Mouse (Mus musculus) cerebellum, postnatal 25 days (tissue): ENCODE results near the gene Otud7b.
"Not testable (repeated sequence)": the region's sequence is repeated elsewhere in the genome, so short reads cannot be mapped to it uniquely, and the experiment has no call there.

Source experiments
- DNase-seq, 2 experiments: peaks; one replicate each; pipeline ENCODE4 v3.0.0; 2021; ENCODE audit warnings: mixed read lengths in 2 of 2

Gene Otud7b

GRCm38 (mm10) chr3:96151836-96152235 is 47.5 kb downstream of the Otud7b start:
- no peak for DNase-seq

GRCm38 (mm10) chr3:96152611-96153010 is 48.3 kb downstream of the Otud7b start:
- DNase-seq, result no peak

DNA sequence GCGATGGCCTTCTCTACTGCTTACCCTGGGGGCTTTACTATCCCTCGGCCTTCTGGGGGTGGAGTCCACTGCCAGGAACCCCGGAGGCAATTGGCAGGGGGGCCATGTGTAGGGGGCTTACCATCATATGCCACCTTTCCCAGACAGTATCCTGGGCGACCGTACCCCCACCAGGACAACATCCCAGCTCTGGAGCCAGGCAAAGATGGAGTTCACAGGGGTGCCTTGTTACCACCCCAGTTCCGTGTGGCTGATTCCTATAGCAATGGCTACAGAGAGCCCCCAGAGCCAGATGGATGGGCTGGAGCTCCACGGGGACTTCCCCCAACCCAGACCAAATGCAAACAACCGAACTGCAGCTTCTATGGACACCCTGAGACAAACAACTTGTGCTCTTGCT is 51.2 kb downstream of the Otud7b start:
- DNase-seq, result no peak

DNA sequence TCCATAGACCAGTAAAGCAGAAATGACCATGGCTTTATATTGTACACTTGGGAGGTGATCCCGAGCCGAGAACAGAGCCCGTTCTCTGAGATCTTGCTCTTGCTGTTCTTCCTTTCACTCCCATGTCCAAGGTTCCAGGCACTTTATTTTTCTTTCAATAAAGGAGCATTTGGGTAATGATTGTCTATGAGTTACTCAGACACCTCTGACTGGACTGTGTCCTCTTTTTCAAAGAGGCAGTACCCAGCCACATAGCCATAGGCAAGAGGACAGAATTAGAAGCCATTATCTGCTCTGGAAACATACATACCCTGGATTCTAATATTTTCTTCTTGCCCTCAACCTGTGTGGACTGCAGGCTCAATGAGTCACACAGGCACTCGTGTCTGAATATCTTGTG is 55.5 kb downstream of the Otud7b start:
- no peak for DNase-seq

DNA sequence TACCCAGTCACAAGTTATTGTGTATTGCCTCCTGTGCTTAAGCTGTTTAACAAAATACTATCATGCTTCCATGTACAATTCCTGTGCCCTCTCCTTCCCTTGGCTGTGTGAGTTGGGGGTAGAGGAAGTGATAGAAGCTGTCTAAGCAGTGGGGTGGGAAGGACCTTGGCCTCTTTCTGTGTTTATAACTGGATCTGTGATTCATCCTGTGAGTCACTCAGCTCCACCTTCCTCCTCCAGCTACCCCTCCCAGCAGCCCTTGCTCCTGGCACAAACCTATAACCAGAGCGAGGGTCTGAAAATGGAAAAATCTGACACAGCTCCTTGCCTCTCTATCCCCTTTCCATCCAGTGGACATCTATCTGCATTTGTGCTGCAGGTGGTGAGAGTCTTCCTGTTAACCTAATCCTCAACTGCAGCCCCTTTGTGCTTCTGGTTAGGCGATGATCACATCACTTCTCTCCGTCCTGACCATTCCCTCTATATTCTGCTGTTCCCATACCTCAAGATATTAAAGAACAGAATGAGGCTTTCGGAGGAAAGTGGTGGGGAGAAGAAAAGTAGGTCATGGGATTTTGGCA is 56.0 kb downstream of the Otud7b start:
- DNase-seq, result peak; percentile 67 to 76

DNA sequence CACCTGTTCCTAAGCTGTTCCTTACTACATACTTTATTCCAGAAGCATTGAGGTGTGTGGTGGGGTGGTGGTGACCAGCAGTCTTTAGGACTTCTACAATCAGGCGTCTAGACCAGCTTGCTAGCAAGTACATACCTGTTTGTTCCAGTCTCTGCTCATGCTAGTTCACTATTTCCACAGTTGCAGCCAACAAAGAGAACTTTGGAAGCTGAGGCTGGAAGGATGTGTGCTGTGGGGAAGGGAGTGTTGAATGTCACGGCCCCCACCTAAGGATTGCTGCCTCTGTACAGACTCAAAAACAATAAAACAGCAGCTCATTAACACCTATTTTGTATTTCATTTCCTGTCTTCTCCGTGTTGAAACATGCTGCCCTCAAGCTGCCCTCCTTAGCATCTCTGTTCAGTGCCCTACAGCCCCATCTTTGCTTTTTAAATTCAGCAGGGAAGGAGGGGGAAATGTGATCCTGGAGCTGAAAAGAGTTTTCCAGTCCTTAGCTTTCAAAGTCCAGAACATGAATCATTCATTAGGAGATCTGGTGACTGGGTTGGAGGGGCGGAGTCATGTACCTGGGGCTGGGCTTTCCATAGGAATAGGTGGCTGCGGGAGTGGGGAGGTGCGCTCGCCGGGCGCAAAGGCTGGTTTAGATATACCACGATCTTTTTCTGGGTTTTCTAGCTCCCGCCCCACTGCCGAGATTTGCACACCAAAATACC is 56.6 kb downstream of the Otud7b start:
- peak; percentile 76 to 85 for DNase-seq

DNA sequence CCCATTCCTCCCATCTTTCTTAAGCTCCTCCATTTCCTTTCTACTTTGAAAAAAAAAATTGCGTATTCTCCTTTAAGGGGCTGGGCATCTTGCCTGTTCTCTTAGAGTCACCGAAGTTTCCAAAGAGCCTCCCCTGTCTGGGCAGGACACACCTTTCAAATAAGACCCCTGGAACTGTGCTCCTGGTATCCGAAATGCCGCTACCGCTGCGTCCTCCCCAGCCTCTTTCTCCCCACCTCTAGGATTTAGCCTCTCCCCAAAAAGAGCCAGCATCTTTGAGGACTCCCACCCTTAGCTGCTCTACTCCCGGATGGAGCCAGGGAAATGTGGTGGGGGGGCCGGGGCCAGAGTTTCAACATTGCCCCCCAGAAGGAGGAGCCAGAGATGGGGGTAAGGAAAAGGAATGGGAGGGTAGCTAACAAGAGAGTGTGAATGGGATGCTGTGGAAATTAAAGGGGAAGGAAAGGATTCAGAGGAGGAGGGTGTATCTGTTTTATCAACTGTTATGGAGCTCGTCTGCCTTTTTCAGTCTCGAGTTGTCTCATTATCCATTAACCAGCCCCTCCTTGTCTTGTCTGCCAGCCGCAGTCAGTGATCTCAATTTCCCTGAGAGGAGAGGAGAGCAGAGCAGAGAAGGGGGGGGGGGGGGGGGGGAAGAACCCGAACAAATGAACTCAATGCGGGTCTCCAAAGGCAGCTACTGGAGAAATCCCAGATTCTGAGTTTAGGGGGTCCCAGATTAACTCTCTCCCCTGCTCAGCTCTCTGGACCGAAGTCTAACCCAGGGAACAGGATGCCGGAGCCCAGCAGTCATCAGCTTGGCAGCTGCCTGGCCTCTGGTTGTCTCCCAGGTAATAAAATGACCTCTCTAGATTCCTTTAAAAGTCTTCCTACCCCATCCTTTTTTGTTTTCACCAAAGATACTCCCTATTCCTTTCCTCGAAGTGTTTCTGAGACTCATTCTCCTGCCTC is 57.8 kb downstream of the Otud7b start, which contains the start of gene Mtmr11:
Gene Mtmr11, plus strand, starts transcription at position 136 of the 972 bp plus-strand sequence.
- DNase-seq, result peak; percentile 49 to 50

DNA sequence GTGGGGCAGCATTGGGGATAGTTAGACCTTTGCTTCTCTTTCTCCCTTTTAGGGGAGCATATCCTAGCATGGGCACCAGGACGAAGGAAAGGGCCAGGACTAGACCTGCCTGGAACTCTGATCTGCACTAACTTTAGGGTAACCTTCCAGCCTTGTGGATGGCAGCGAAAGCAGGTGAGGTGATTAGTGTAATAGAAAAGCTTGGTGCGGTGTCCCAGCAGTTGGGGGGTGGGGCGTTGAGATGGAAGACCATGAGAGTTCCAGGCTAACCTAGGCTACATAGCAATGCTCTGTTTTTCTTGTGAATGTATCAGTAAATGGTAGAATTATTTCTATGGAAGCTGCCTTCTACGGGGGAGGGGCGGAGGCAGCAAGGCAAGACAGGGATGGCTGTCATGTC is 58.7 kb downstream of the Otud7b start:
- no peak for DNase-seq

- DNase-seq, result no peak
Observed at GRCm38 (mm10) chr3:96168466-96169158, 64.3 kb downstream of the Otud7b start.

- DNase-seq, result no peak
Observed at GRCm38 (mm10) chr3:96170276-96170675, 65.9 kb downstream of the Otud7b start.

DNA sequence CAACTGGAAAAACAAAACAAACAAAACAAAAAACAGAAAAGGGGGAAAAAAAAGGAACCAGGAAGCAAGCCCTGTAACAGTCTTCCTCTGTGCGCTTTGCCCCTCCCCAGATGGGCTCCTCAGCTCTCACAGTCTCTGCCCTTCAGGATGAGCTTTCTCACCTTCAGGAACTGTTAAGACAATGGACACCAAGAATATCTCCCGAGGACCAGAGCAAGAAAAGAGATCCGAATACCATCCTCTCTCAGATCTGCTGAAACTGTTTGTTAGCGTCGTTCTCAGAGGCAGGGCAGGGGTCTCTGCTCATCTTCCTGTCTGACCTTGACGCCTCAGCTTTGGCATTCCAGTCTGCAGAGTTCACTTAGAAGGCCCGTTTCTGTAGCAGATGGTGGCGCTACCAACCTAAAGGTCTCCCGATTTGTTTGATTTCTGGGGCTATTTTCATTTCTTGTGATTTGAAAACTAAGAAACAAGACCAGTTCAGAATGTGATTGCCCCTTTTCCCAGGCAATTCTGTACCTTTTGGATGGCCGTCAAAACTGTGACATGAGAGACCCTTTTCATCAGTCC is 66.7 kb downstream of the Otud7b start:
- DNase-seq, result no peak

DNA sequence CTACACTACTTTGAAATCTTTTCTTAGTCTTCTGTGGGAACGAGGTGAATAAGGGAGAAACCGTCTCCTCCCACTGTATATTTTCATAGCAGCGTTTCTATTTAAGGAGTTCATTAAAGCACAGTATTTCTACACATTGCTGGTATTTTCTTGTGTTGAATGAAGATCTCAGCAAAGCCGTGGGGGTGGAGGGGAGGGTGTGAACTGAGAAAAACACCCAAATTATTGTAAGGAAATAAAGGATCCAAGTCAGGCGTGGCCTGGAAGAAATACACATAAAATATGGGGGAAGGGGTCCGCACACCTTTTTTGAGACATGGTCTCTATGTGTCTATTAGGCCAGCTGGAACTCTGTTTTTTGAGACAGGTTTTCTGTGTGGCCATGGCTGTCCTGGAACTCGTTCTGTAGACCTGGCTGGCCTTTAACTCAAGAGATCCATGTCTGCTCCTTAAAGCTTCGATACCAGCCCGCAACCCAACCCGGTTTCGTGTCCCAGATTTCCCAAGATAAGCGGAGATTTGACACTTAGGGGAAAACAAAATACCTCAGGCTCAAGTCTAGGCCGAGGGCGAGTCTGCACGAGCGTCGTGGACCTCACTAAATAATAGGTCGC is 67.4 kb downstream of the Otud7b start:
- no peak for DNase-seq

- DNase-seq, result peak; percentile 87 to 90
Observed at GRCm38 (mm10) chr3:96172197-96173178, 68.2 kb downstream of the Otud7b start, which contains the start of gene Sf3b4. Gene Sf3b4, plus strand, starts transcription at chr3:96172332.

DNA sequence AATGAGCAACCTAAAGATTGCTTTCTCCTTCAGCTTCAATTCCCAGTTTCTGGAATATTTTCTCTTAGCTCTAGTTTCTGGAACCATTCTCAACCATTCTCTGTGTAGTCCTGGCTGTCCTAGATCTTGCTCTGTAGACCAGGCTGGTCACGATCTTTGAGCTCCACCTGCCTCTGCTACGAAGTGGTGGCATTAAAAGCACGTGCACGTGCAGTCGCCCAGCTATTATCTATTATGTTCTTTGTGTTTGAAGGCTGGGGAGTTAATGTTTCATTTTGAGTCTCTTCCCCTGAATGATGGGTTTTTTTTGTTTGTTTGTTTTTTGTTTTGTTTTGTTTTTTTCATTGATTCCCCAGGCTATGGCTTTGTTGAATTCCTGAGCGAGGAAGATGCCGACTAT is 68.9 kb downstream of the Otud7b start:
- DNase-seq, result no peak

DNA sequence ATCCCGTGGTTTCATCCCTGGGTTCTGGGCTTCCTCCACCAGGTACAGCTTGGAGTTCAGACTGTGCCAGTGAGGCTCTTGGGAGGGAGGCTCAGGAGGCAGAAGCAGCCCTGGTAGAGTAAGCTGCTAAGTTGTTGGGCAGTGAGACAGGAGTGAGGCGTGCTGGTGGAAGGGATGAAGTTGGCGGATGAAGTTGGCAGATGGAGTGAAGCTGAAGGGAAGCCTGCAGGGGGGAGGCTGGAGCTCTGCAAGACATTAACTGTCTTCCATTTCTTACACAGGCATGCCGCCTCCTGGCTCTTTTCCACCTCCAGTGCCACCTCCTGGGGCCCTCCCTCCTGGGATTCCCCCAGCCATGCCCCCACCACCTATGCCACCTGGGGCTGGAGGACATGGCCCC is 69.7 kb downstream of the Otud7b start:
- not testable (repeated sequence) for DNase-seq

DNA sequence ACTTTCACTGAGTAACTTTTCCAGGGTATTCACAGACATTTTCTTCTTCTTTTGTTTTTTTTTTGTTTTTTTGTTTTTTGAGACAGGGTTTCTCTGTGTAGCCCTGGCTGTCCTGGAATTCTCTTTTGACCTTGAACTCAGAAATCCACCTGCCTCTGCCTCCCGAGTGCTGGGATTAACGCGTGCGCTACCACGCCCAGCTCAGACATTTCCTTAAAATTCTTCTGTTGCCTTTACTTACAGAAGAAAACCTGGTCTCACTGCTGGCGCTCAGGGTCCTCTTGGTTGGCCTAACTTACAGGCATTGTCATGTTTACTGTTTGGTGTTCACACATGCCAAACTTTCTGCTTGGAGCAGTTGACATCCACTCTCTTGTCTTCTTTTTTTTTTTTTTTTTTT is 70.9 kb downstream of the Otud7b start:
- no peak for DNase-seq

DNA sequence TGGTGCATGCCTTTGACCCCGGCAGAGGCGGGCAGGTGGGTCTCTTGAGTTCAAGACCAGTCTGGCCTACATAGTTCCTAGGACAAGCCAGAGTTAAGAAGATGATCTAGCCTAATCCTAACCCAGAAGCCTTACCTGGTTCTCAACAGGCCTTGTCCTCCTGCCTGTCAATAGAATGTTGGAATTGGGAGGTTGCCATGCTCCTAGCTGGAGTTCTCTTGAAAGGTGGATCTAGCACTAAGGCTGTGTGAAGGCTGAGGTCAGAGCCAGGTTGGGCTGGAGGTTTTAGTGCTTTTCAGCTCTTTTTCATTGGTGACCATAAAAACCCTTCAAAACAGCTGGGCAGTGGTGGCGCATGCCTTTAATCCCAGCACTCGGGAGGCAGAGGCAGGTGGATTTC is 74.1 kb downstream of the Otud7b start:
- no peak for DNase-seq

- DNase-seq, result no peak
Observed at GRCm38 (mm10) chr3:96178902-96179301, 74.6 kb downstream of the Otud7b start.

DNA sequence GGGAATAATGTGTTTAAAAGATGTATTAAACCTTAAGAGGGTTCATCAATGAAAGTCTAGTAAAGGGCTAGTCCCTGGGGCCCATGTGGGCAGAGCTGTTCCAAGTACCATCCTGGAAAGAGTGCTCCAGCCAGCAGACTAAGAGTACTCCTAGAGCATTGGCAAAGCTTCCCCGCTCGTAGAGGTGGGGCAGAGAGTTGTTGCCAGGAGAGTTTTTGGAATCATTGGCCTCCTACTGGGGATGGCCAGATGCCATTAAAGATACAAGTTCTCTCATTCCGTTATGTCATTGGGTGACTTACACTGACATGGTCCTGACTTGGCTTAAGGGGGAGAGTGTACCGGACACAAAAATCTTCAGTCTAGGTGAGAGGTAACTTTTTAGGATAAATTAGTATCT is 75.2 kb downstream of the Otud7b start:
- peak; percentile 52 to 76 for DNase-seq

DNA sequence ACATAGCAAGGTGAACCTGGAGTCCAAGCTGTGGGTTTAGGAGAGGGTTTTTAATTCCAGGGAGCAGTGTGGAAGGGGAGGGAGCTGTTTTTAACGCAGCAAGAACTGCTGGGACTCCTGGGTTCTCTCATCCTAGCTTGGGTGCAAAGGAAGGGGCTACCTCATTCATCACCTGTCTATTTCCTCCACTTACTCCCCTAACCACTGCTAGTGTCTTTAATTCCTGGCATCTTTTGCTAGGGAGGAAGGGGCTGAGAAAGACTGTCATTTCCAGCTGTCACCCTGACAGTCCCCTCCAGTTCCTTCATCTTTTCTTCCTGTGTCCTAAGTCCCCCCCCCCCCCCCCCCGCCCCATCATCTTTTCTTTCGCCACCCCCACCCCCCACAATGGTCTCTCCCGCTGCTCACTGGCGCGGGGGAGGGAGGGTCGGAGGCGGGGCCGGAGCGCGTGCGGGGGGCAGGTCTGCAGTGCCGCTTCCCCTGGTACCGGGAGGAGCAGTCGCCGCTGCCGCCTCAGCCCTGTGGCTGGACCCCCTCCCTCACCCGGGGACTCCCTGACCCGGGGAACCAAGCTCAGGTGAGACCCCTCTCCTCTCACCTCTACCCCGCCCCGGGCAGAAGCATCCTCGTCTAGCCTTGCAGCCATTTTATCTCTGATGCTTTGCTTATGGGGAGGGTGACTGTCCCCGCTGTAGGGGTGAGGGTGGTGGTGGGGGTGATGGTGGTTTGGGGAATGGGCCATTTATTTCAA is 76.6 kb downstream of the Otud7b start, which contains the start of gene Sv2a:
Gene Sv2a, plus strand, starts transcription at position 425 of the 751 bp plus-strand sequence.
- peak; percentile 90 to 95 for DNase-seq
